Mouse (Mus musculus) adrenal gland, adult 18-20 months (tissue): ENCODE measurements around the gene Lsm6. TPM values are rescaled to one million over a fixed set of nuclear protein-coding genes. Genes with fewer than 3 reads are reported as not detected.
"Not testable (repeated sequence)": the region's sequence is repeated elsewhere in the genome, so short reads cannot be mapped to it uniquely, and the experiment has no call there.

Experiments used
- DNase-seq, 2 experiments: peaks; one replicate each; pipeline ENCODE4 v3.0.0; 2021 to 2022; ENCODE audit warnings: low spot score in 2 of 2
- long read RNA-seq, 2 experiments: library from polyadenylated mRNA; stranded (forward); transcript quantifications; one replicate each; pipeline ENCODE4 v2.0.0; 2021
- total RNA-seq, 2 experiments: library from RNA; stranded (reverse); gene quantifications; 1 replicate in 1 of 2; 2 replicates in 1 of 2; pipeline ENCODE4 v1.2.3; 2021

The Lsm6 gene
- total RNA-seq, result 100 to 1,000 TPM; 101 to 136 TPM
- long read RNA-seq, experiment 1, transcript Lsm6-203 (5 exons, 3,792 nt), result major isoform, 18 of 31 reads
- long read RNA-seq, experiment 1, transcript Lsm6-201 (4 exons, 2,107 nt), result minor isoform, 12 of 31 reads
- long read RNA-seq, experiment 1, partial matches to known transcripts, result 0 of 31 reads
- long read RNA-seq, experiment 1, other reads (novel, unspliced or antisense), result 1 of 31 reads
- long read RNA-seq, experiment 2, transcript Lsm6-201 (4 exons, 2,107 nt), result minor isoform, 54 of 165 reads
- long read RNA-seq, experiment 2, transcript Lsm6-203 (5 exons, 3,792 nt), result major isoform, 102 of 165 reads
- long read RNA-seq, experiment 2, partial matches to known transcripts, result 3 of 165 reads
- long read RNA-seq, experiment 2, other reads (novel, unspliced or antisense), result 5 of 165 reads

DNA sequence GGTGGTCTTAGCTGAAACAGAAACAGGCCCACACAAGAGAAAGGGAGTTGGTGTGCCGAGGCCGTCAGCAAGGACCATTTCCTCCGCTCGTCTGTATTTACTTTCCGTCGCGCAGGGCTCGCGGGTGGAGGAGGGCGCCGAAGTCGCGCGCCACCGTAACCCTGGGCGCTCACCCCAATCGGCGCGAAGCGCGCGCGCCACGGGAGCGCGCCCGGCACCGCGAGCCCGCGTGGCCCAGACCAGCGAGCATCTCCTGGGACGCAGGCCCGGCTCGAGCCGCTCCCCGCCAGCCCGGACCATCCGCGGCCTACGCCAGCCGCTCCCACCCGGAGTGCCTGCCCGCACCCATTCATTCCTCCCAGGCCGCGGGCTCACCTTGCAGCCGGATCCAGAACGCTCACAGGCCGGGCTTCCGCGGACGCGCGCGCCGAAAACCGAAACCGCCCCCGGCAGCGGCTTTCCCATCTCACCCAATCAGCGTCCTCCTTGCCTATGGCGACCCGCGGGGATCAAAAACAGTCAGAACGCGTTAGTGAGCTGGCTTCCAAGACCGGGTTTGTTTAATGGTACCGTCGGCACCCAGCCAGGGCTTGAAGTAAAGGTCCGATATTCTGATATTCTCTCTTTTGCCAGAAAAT lies at the start of gene Lsm6:
Lsm6 (minus strand) TSS at position 468 of the 638 bp plus-strand sequence.
- peak; percentile 100 for DNase-seq

DNA sequence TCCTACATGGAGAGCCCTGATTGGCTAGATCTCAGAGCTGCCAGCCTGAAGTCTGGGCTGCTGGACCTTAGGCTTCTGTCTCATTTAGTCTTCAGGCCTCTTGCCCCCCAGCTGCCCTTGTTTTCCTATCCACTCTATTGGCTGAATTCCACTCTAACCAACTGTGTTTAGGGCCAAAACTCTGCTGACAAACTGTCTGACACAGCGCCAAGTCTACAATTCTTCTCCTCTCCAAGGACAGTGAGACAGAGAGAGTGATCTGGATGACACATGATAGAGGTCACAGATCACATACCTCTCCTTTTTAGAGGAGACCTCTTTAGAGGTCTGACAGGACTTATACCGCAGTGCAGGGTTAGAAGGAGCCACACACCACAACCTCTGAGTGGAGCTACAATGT lies 46.1 kb upstream of the Lsm6 start:
- peak; percentile 18 to 21 for DNase-seq

- DNase-seq, result no peak
Measured at GRCm38 (mm10) chr8:78863001-78863400, 42.1 kb upstream of the Lsm6 start.

- DNase-seq, result no peak
Measured at GRCm38 (mm10) chr8:78862046-78862445, 41.1 kb upstream of the Lsm6 start.

DNA sequence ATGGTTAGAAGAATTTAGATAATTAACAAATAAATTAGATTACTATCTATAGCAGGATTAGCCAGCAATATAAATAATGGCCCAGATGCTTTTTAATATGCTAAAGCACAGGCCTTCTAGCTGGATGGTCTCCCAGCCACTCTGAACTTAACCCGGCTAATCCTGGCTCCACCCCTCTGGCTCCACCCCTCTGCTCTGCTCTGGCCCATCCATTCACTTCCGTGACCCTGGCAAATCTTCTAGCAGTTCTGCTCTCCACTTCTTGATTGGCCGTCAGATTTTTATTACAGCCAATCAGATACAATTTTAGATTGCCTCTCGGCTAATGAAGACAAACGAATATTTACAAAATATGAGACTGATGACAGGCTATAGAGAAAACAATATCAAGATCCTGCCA lies 39.8 kb upstream of the Lsm6 start:
- DNase-seq, result no peak

GRCm38 (mm10) chr8:78857421-78857820 lies 36.5 kb upstream of the Lsm6 start:
- DNase-seq, result no peak

- DNase-seq, result no peak
Measured at GRCm38 (mm10) chr8:78852279-78852678, 31.3 kb upstream of the Lsm6 start.

DNA sequence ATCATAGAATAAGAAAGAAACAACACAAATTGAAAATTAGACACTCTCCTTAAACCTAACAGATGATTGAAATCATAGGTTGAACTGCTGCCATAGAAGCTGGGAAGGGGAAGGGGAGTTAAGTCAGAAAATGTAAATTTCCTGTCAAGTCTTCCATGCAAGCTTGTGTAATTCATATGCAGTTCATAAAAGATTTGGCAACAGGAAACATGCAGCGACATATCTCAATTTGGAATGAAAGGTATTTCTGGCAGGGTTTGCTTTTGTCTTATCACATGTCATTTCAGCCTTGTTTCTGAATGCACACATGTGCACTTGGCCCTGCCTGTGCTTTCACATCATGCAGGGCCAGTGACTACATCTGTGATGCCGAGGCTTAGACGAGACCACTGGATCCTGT lies 26.3 kb upstream of the Lsm6 start:
- no peak for DNase-seq

GRCm38 (mm10) chr8:78844559-78844958 lies 23.6 kb upstream of the Lsm6 start:
- DNase-seq, result no peak

DNA sequence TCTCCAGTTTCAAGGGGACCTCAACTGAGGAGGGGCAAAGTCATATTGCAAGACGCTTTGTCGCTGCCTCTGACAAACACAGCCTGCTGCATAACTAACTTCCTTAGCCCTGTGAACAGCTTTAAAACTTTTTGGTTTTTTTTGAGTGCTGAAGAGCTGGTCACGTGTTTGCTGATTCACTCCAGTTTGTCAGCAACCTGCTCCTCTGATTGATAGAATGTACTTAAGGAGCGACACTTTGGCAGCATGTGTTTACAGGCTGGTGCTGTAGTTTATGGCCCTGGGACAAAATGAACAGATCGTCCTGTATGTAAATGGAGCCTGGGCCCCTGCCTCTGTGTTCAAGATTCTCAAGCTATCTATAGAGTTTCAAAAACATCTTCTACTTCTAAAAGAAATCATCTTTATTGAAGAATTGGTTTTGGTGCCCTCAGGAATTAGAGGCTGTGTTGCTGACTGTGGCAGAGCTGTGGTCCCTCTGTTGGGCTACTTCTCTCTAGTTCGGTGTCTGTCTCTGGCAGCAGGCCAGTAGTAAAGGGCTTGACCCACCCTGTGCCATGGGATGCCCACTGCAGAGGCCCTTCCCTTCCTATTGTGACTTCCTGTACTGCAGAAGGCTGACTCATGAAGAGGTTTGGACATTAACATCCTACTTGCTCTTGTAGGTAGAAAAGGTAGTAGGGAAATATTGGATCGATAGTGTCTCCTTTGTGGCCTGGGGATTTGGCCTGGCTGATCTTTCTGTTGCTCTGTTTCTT lies 17.9 kb upstream of the Lsm6 start:
- no peak for DNase-seq

GRCm38 (mm10) chr8:78836091-78836490 lies 15.2 kb upstream of the Lsm6 start:
- peak in 1 of 2 experiments; percentile 21 for DNase-seq

- DNase-seq, result no peak
Measured at GRCm38 (mm10) chr8:78828414-78828813, 7.5 kb upstream of the Lsm6 start.

- DNase-seq, result no peak
Measured at GRCm38 (mm10) chr8:78824515-78824914, 3.6 kb upstream of the Lsm6 start.

- not testable (repeated sequence) for DNase-seq
Measured at GRCm38 (mm10) chr8:78819973-78820372, 967 bp downstream of the Lsm6 start.

DNA sequence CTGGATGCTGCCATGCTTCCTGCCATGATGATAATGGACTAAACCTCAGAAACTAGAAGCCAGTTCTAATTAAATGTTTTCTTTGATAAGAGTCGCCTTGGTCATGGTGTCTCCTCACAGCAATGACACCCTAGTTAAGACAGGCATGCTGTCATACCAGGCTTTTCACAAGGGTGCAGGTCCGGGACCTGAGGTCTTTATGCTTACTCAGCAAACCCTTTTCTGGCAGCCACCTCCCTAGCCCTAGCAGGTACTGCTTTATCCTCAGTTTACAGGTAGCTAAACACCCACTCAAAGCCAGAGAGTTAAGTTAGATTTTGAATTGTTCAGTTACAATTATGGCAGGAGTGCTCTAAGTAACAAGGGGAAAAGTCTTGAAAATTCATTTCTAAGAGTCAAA lies 6.2 kb downstream of the Lsm6 start:
- no peak for DNase-seq

GRCm38 (mm10) chr8:78813021-78813420 lies 7.9 kb downstream of the Lsm6 start:
- no peak for DNase-seq

GRCm38 (mm10) chr8:78812446-78812845 lies 8.5 kb downstream of the Lsm6 start:
- DNase-seq, result no peak

DNA sequence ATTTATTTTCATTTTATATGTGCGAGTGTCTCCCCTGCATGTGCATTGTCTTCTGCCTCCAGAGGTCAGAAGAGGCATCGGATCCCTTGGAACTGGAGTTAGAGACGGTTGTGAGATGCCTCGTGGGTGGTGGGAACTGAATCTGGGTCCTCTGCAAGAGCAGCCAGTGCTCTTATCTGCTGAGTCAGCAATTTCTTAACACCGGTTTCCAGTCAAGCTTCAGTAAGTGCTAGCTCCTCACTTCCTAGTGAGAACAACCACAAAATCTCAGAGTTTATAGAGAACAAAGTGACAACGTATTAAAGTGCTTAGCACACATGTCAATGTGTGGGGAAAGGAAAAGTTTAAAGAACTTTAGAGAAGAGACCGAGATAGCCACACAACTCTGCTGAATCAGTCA lies 9.2 kb downstream of the Lsm6 start:
- DNase-seq, result no peak

DNA sequence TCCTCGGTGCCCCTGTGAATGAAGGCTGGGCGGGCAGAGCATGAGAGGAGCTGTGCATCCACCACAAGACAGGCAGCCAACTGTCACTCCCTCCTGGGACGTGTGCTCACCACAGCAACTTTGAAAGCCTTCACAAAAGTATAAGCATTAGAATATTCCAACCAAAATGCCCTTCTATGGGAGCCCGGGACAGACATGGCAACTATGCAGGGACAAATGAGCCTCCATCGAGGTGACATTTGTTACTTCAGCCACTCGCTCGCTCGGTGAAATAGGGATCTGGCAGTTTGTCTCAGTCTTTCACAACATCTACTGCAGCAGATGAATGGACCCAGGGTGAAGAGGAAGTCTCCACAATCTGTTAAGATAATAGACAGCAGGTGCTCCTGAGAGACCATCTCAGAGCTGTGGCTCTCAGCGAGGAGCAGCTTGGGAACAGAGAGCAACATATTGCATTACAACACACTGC lies 10.7 kb downstream of the Lsm6 start:
- no peak for DNase-seq

DNA sequence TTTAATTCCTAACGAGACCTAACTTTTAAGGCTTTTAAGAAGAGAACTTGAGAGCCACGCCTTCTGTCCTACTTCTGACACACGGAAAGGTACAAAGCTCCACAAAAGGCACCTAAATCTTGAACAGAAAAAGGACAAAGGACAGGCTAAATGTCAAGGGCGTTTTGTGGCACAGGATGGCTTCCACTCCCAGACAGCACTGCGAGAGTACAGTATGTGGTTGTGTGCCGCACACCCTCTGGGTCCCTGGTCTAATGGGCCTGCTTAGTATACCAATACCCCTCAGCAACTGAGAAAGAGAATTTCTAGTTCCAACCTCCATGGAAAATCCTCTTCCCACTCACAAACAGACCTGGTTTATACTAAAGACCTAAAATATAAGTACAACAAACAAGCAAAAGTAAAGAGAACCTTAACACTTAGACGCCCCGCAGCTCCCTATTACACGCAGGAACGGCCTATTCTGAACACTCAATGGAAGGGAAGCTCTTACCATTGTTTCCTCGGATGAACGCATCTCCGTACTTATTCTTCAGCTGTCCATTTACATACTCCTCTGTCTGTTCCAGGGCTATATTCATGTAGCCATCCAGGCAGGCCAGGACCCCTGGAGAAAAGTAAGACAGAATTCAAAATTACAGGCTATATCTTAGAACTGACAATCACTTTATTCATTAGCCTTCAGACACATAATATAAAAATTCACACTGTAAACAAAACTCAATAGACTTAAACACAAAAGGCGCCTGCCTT lies 11.3 kb downstream of the Lsm6 start:
- DNase-seq, result no peak

DNA sequence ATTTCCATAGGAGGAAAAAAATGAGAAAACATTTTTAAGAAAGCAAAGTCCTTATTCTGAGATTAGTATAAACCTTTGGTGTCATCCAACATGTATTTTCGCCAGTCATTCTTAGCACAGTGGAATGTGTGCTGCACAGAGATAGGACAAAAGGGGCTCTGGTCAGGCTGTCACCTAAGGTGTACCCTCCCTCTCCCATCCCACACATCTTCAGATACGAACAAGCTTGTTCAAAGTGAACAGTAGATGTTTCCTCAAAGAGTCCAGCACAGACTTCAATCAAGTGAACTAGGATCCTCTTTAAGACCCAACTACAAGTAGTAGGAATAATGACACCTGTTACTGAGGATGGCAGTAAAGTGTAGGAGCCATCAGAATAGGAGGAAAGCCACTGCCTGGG lies 12.1 kb downstream of the Lsm6 start:
- DNase-seq, result no peak
